Mouse (Mus musculus) kidney, embryonic 16.5 days (tissue): ENCODE results near the gene Olfr1348. TPM values are rescaled to one million over a fixed set of nuclear protein-coding genes. Genes with fewer than 3 reads are reported as not detected.
"Not testable (repeated sequence)": the region's sequence is repeated elsewhere in the genome, so short reads cannot be mapped to it uniquely, and the experiment has no call there.

Experiments
- ATAC-seq: fragments of 200-750 bp; cut with Nextera tagmentation; 2 replicates; pipeline ENCODE4 v1.8.0; 2017; ENCODE audit warnings: moderate TSS enrichment; ENCODE audit not compliant: low FRiP score, low TSS enrichment
- H3K27ac ChIP-seq: fragments of 300-500 bp; sonication (generic); 2 replicates; pipeline ENCODE4 v1.5.1; 2014; ENCODE audit warnings: low read length
- H3K27me3 ChIP-seq: fragments of 300-500 bp; sonication (generic); 2 replicates; pipeline ENCODE4 v1.6.1; 2014; ENCODE audit warnings: low read length, control low read depth, mixed read lengths; ENCODE audit not compliant: insufficient read depth
- H3K36me3 ChIP-seq: fragments of 300-500 bp; sonication (generic); 2 replicates; pipeline ENCODE4 v1.6.1; 2014; ENCODE audit warnings: low read length, control low read depth, mixed read lengths; ENCODE audit not compliant: insufficient read depth
- H3K4me1 ChIP-seq: fragments of 300-500 bp; sonication (generic); 2 replicates; pipeline ENCODE4 v1.6.1; 2014; ENCODE audit warnings: low read length, control low read depth, mixed read lengths; ENCODE audit not compliant: insufficient read depth
- H3K4me2 ChIP-seq: fragments of 300-500 bp; sonication (generic); replicated peaks from 2 replicates; pipeline ENCODE4 v1.6.1; 2014; ENCODE audit warnings: low read depth, low read length
- H3K4me3 ChIP-seq: fragments of 300-500 bp; sonication (generic); 2 replicates; pipeline ENCODE4 v1.5.1; 2014; ENCODE audit warnings: mild to moderate bottlenecking, low read length
- H3K9ac ChIP-seq: fragments of 300-500 bp; sonication (generic); replicated peaks from 2 replicates; pipeline ENCODE4 v1.6.1; 2014; ENCODE audit warnings: low read length
- H3K9me3 ChIP-seq: fragments of 300-500 bp; sonication (generic); 2 replicates; pipeline ENCODE4 v1.6.1; 2016; ENCODE audit warnings: low read length, control low read depth
- WGBS: fragments of 180-500 bp; shearing (Covaris S2); extraction: QIAGEN DNeasy Blood & Tissue Kit; methylation state at CpG from one replicate; pipeline ENCODE4 v1.1.7; 2014; 5-methylcytosine and 5-hydroxymethylcytosine counted together
- polyA plus RNA-seq: library from polyadenylated mRNA; unstranded; fragments of >200 nt; fragmentation: Nextera tagmentation; extraction: Ambion mirVana; gene quantifications from 2 replicates; pipeline ENCODE4 v1.2.1, GENCODE M21; 2015

Olfr1348 gene
- polyA plus RNA-seq = not detected in 2 replicates

GRCm38 (mm10) chr7:6508648-6509047 is at the start of gene Olfr1348:
Olfr1348 (minus strand) TSS chr7:6508748.
- Histone ChIP-seq H3K9ac (no peak within 1 kb of the TSS), H3K4me1 (no peaks in the 10 kb centered on the region), H3K9me3 (peaks cover 3% of the 10 kb centered on the region; the same call in 1 of the 2 replicates), H3K27ac (no peak within 1 kb of the TSS), H3K4me2 (no peak within 1 kb of the TSS), H3K27me3 (no peaks in the 10 kb centered on the region), H3K4me3 (no peak within 1 kb of the TSS), H3K36me3 (no peaks in the 10 kb centered on the region)
- WGBS = 86% methylated on average over 1 of the region's 1 CpGs
- ATAC-seq = no peak

GRCm38 (mm10) chr7:6526141-6526540 is 17.6 kb upstream of the Olfr1348 start:
- no peak overlapping the region for H3K9ac ChIP-seq
- H3K4me2 ChIP-seq = no peak overlapping the region
- WGBS = 63% methylated on average over 5 of the region's 5 CpGs
- H3K9me3 ChIP-seq = peaks cover 4% of the 10 kb centered on the region; the same call in 1 of the 2 replicates
- no peaks in the 10 kb centered on the region for H3K27me3 ChIP-seq
- H3K27ac ChIP-seq = no peak overlapping the region
- H3K4me1 ChIP-seq = no peaks in the 10 kb centered on the region
- no peaks in the 10 kb centered on the region for H3K36me3 ChIP-seq
- H3K4me3 ChIP-seq = no peak overlapping the region
- ATAC-seq = no peak

GRCm38 (mm10) chr7:6525001-6525400 is 16.5 kb upstream of the Olfr1348 start:
- Histone ChIP-seq H3K9ac (no peak overlapping the region), H3K9me3 (peaks cover 4% of the 10 kb centered on the region; the same call in 1 of the 2 replicates), H3K27ac (no peak overlapping the region), H3K36me3 (no peaks in the 10 kb centered on the region), H3K4me2 (no peak overlapping the region), H3K4me3 (no peak overlapping the region), H3K4me1 (no peaks in the 10 kb centered on the region), H3K27me3 (no peaks in the 10 kb centered on the region)
- 53% methylated on average over 3 of the region's 3 CpGs for WGBS
- no peak for ATAC-seq

GRCm38 (mm10) chr7:6522850-6523249 is 14.3 kb upstream of the Olfr1348 start, which contains the start of gene Olfr1349:
Olfr1349 (minus strand) TSS chr7:6522950.
- Histone ChIP-seq H3K9ac (no peak within 1 kb of the TSS), H3K27me3 (no peaks in the 10 kb centered on the region), H3K9me3 (peaks cover 4% of the 10 kb centered on the region; the same call in 1 of the 2 replicates), H3K27ac (no peak within 1 kb of the TSS), H3K4me3 (no peak within 1 kb of the TSS), H3K4me1 (no peaks in the 10 kb centered on the region), H3K36me3 (no peaks in the 10 kb centered on the region), H3K4me2 (no peak within 1 kb of the TSS)
- no peak for ATAC-seq
- 91% methylated on average over 5 of the region's 5 CpGs for WGBS

- H3K27ac ChIP-seq = no peak overlapping the region
- no peak overlapping the region for H3K4me3 ChIP-seq
- H3K9me3 ChIP-seq = peaks cover 4% of the 10 kb centered on the region; the same call in 1 of the 2 replicates
- H3K36me3 ChIP-seq = no peaks in the 10 kb centered on the region
- 27% methylated on average over 1 of the region's 1 CpGs for WGBS
- no peak for ATAC-seq
- H3K4me2 ChIP-seq = no peak overlapping the region
- no peaks in the 10 kb centered on the region for H3K27me3 ChIP-seq
- no peaks in the 10 kb centered on the region for H3K4me1 ChIP-seq
- no peak overlapping the region for H3K9ac ChIP-seq
Observed at GRCm38 (mm10) chr7:6521666-6522065, 13.1 kb upstream of the Olfr1348 start.

- no peak within 1 kb of the TSS for H3K4me2 ChIP-seq
- no peaks in the 10 kb centered on the region for H3K27me3 ChIP-seq
- H3K9me3 ChIP-seq = 0 out of 2 replicates have a peak, but pooled peaks cover 2% of the 10 kb centered on the region
- no peak within 1 kb of the TSS for H3K27ac ChIP-seq
- H3K36me3 ChIP-seq = no peaks in the 10 kb centered on the region
- no peaks in the 10 kb centered on the region for H3K4me1 ChIP-seq
- WGBS = 50% methylated on average over 1 of the region's 1 CpGs
- H3K4me3 ChIP-seq = no peak within 1 kb of the TSS
- H3K9ac ChIP-seq = no peak within 1 kb of the TSS
- ATAC-seq = no peak
Observed at GRCm38 (mm10) chr7:6499655-6500054, 8.9 kb downstream of the Olfr1348 start, which contains the start of gene Olfr1347. Olfr1347 (minus strand) TSS chr7:6499755.

- ATAC-seq = no peak
- 26% methylated on average over 2 of the region's 2 CpGs for WGBS
Observed at GRCm38 (mm10) chr7:6486841-6487240, 21.7 kb downstream of the Olfr1348 start, which contains the start of gene Olfr5. Olfr5 (minus strand) TSS chr7:6486941.

DNA sequence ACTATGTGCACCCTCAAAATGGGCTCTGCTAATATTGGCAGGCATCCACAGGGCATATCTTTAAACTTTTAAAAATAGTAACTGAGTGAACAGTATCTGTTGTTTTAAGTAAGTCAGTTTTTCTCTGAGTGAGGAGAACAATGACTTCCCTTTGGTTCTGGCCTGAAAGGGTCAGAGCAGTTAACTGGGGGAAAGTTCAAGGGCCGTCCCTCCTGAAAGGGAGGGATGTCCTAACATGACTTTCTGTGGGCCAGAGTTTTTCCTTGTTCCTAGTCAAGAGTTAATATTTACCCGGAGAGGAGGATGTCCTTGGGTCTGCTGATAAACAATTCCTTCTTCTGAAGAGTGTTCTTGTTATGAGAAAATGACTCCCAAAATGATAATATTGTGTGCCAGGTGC is 30.9 kb downstream of the Olfr1348 start:
- H3K9me3 ChIP-seq, H3K4me2 ChIP-seq, ATAC-seq, H3K4me1 ChIP-seq, H3K9ac ChIP-seq, H3K36me3 ChIP-seq, H3K4me3 ChIP-seq, H3K27ac ChIP-seq, H3K27me3 ChIP-seq: not testable (repeated sequence)
- WGBS = 83% methylated on average over 2 of the region's 2 CpGs

More at GRCm38 (mm10) chr7:6486841-6487240, 21.7 kb downstream of the Olfr1348 start, which contains the start of gene Olfr5:
- Histone ChIP-seq H3K4me3 (no peak within 1 kb of the TSS), H3K36me3 (no peaks in the 10 kb centered on the region), H3K27ac (no peak within 1 kb of the TSS), H3K4me1 (no peaks in the 10 kb centered on the region), H3K9ac (no peak within 1 kb of the TSS), H3K27me3 (no peaks in the 10 kb centered on the region), H3K9me3 (no peaks in the 10 kb centered on the region), H3K4me2 (no peak within 1 kb of the TSS)

- no peaks in the 10 kb centered on the region for H3K27me3 ChIP-seq
- H3K4me1 ChIP-seq = no peaks in the 10 kb centered on the region
- no peak within 1 kb of the TSS for H3K9ac ChIP-seq
- no peaks in the 10 kb centered on the region for H3K9me3 ChIP-seq
- no peak within 1 kb of the TSS for H3K27ac ChIP-seq
- no peak for ATAC-seq
- H3K4me2 ChIP-seq = no peak within 1 kb of the TSS
- no peaks in the 10 kb centered on the region for H3K36me3 ChIP-seq
- no peak within 1 kb of the TSS for H3K4me3 ChIP-seq
Observed at GRCm38 (mm10) chr7:6466951-6467350, 41.6 kb downstream of the Olfr1348 start, which contains the start of gene Olfr1346. Olfr1346 (plus strand) TSS chr7:6467101.

- Histone ChIP-seq H3K9ac (no peak overlapping the region), H3K27me3 (no peaks in the 10 kb centered on the region), H3K4me3 (no peak overlapping the region), H3K36me3 (no peaks in the 10 kb centered on the region), H3K9me3 (peaks cover 6% of the 10 kb centered on the region), H3K4me2 (no peak overlapping the region), H3K27ac (no peak overlapping the region), H3K4me1 (no peaks in the 10 kb centered on the region)
- ATAC-seq = no peak
- WGBS = 41% methylated on average over 3 of the region's 3 CpGs
Observed at GRCm38 (mm10) chr7:6456399-6456798, 52.1 kb downstream of the Olfr1348 start.
